In the genomic region with DNA sequence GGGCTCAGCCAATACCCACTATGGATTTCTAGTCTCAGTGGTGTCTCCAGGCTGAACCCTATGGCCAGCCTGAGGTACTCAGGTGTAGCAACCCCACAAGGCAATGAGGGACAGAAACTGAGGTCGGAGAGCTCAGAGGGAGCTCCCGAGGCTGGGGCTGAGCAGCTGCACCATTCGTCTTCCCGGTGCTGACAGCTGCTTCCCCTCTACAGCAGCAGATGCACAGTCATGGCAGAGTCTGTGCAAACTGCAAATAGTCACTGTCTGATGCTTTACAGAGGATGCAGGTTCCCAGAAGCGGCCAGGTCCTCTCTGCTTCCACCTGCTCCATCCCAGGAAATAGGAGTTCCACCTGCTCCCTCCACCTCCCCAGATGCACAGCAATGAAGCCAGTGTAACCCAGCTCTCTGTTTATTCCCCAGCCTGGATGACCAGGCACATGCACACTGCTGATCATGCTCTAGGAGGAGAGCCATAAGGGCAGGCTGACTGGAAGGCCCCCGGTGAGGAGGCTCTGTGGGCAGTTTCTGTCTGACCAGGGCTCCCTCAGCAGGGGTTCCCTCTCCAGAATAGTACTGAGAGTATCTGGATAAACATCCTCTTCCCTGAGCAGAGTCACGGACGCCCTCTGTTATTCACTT, we compare ENCODE assay signal across 13 mouse cellular contexts. TPM values are rescaled to one million over a fixed set of nuclear protein-coding genes. Genes with fewer than 3 reads are reported as not detected.
DNase-seq lines count a peak whose midpoint lies in the region; ATAC-seq and TF ChIP-seq lines count a peak whose summit lies in the region.
"Had no signal": no experiment of that assay in that cellular context is flagged by ENCODE, and none has a peak within 500 bp of the region (broad histone marks: within the 10 kb centered on the region; RNA-seq: fewer than 3 reads in every experiment).

No protein-coding gene starts in this region.

- H3K9ac ChIP-seq in heart, embryonic 14.5 days (ENCODE audit: low read length) = no peak overlapping the region
- no peak overlapping the region for H3K9ac ChIP-seq in kidney, embryonic 16.5 days (replicated peaks; ENCODE audit: low read length)
- H3K9ac ChIP-seq: forebrain, embryonic 13.5 days; liver, embryonic 15.5 days had no signal

- no peaks in the 10 kb centered on the region for H3K27me3 ChIP-seq in heart, embryonic 14.5 days (ENCODE audit: control insufficient read depth, insufficient read depth, low read length)
- no peaks in the 10 kb centered on the region for H3K27me3 ChIP-seq in kidney, embryonic 16.5 days (ENCODE audit: insufficient read depth, low read length)
- H3K27me3 ChIP-seq: forebrain, embryonic 13.5 days; liver, embryonic 15.5 days had no signal

- H3K9me3 ChIP-seq in heart, embryonic 14.5 days (ENCODE audit: control insufficient read depth, low read length) = no peaks in the 10 kb centered on the region
- H3K9me3 ChIP-seq in kidney, embryonic 16.5 days (ENCODE audit: low read length) = no peaks in the 10 kb centered on the region
- H3K9me3 ChIP-seq: forebrain, embryonic 13.5 days; liver, embryonic 15.5 days had no signal

- no peak overlapping the region for H3K4me2 ChIP-seq in heart, embryonic 14.5 days (ENCODE audit: low read length)
- no peak overlapping the region for H3K4me2 ChIP-seq in kidney, embryonic 16.5 days (replicated peaks; ENCODE audit: low read depth, low read length)
- H3K4me2 ChIP-seq: forebrain, embryonic 13.5 days; liver, embryonic 15.5 days had no signal

- H3K36me3 ChIP-seq in heart, embryonic 14.5 days (ENCODE audit: control insufficient read depth, insufficient read depth, low read length) = no peaks in the 10 kb centered on the region
- H3K36me3 ChIP-seq in kidney, embryonic 16.5 days (ENCODE audit: insufficient read depth, low read length) = no peaks in the 10 kb centered on the region
- H3K36me3 ChIP-seq: liver, embryonic 15.5 days had no signal

- H3K4me1 ChIP-seq in heart, embryonic 14.5 days (ENCODE audit: control insufficient read depth in 2 of 2, insufficient read depth in 2 of 2, low read length in 2 of 2) = peaks cover 5 to 7% of the 10 kb centered on the region in 2 experiments
- H3K4me1 ChIP-seq in cortical plate, adult 2 months (ENCODE audit: control insufficient read depth, insufficient read depth, low read length) = peaks cover 22% of the 10 kb centered on the region
- H3K4me1 ChIP-seq in kidney, embryonic 16.5 days (ENCODE audit: insufficient read depth, low read length) = no peaks in the 10 kb centered on the region
- H3K4me1 ChIP-seq: forebrain, embryonic 13.5 days; liver, embryonic 15.5 days had no signal

- TF ChIP-seq POLR2A in cortical plate, adult 2 months (IDR thresholded peaks at IDR 0.05; ENCODE audit: extremely low read depth, insufficient read depth, low read length) = no peak

- 32% methylated on average over 8 of the region's 8 CpGs for WGBS in heart, embryonic 14.5 days
- 27% methylated on average over 8 of the region's 8 CpGs for WGBS in kidney, embryonic 16.5 days

- no peak overlapping the region for H3K4me3 ChIP-seq in heart, embryonic 14.5 days (ENCODE audit: control insufficient read depth in 1 of 2, insufficient read depth in 1 of 2, low read depth in 1 of 2, low read length in 2 of 2)
- no peak overlapping the region for H3K4me3 ChIP-seq in cortical plate, adult 2 months (ENCODE audit: insufficient read depth, low read length)
- H3K4me3 ChIP-seq in kidney, embryonic 16.5 days (ENCODE audit: low read length) = no peak overlapping the region
- H3K4me3 ChIP-seq: forebrain, embryonic 13.5 days; liver, embryonic 15.5 days had no signal

- H3K27ac ChIP-seq in heart, embryonic 14.5 days (replicated peaks in 1 of 2; ENCODE audit: control insufficient read depth in 1 of 2, insufficient read depth in 1 of 2, low read depth in 2 of 2, low read length in 2 of 2) = no peak overlapping the region
- peak overlapping the region; percentile 82; the same call in 1 of the 2 replicates for H3K27ac ChIP-seq in cortical plate, adult 2 months (ENCODE audit: insufficient read depth, low read length)
- no peak overlapping the region for H3K27ac ChIP-seq in kidney, embryonic 16.5 days (ENCODE audit: low read length)
- H3K27ac ChIP-seq: forebrain, embryonic 13.5 days; liver, embryonic 15.5 days had no signal

- 0 out of 2 replicates have a peak, but pooled peaks have one; percentile 6 for ATAC-seq in heart, embryonic 14.5 days (ENCODE audit: insufficient number of reproducible peaks, insufficient read depth, low FRiP score, low read depth)
- peak; percentile 66 for ATAC-seq in megakaryocyte progenitor cell, adult 5-6 weeks (replicated peaks; ENCODE audit: poor library complexity)
- ATAC-seq in activated CD4-positive, CD25-positive, alpha-beta regulatory T cell, adult 4 months = no peak
- no peak for ATAC-seq in kidney, embryonic 16.5 days (ENCODE audit: low FRiP score, low TSS enrichment)
- ATAC-seq: forebrain, embryonic 13.5 days had no signal

- DNase-seq in heart, adult 9 months (ENCODE audit: low spot score in 2 of 2) = no peak
- DNase-seq in A20 (ENCODE audit: low read depth, low spot score) = peak; percentile 77
- DNase-seq in spleen, postnatal 36 days (ENCODE audit: low spot score in 2 of 2) = no peak
- DNase-seq: cerebellum, postnatal 14 days; kidney, postnatal 25 days had no signal

- no peak for TF ChIP-seq CTCF in cortical plate, adult 2 months (IDR thresholded peaks at IDR 0.05; ENCODE audit: extremely low read depth, insufficient read depth, low read length)

RNA-seq across cellular contexts. Expression of a gene that starts 27.4 kb away (rescaled TPM):
- polyA plus RNA-seq in heart, embryonic 14.5 days (2014; fragmentation: Nextera tagmentation; extraction: Ambion mirVana) = 2.1 and 2.6 TPM in 2 replicates
- polyA plus RNA-seq in cortical plate, adult 2 months (2012; rRNA removed) = 0.85 and 1.2 TPM in 2 replicates
- total RNA-seq in megakaryocyte progenitor cell, adult 5-6 weeks (2015) = 1.4 and 3.3 TPM in 2 replicates
- total RNA-seq in megakaryocyte progenitor cell, adult 5-6 weeks (2017) = 1.2 and 2.5 TPM in 2 replicates
- 1 to 10 TPM in 1 of 2 experiments, under 1 TPM in 1; 0.94 to 1.3 TPM for polyA plus RNA-seq in activated CD4-positive, CD25-positive, alpha-beta regulatory T cell, adult 4 months (2017; shearing (Covaris generic))
- 3.7 and 4.3 TPM in 2 replicates for polyA plus RNA-seq in kidney, embryonic 16.5 days (2015; fragmentation: Nextera tagmentation; extraction: Ambion mirVana)
- total RNA-seq: heart, postnatal 25 days had no signal

RNA-seq across cellular contexts. Expression of a gene that starts 58.7 kb away (rescaled TPM):
- 2.9 and 3.2 TPM in 2 replicates for polyA plus RNA-seq in heart, embryonic 14.5 days (2014; fragmentation: Nextera tagmentation; extraction: Ambion mirVana)
- 33.9 and 34.5 TPM in 2 replicates for polyA plus RNA-seq in cortical plate, adult 2 months (2012; rRNA removed)
- total RNA-seq in megakaryocyte progenitor cell, adult 5-6 weeks (2015) = 0.20 and 0.79 TPM in 2 replicates
- 0.29 and 0.61 TPM in 2 replicates for total RNA-seq in megakaryocyte progenitor cell, adult 5-6 weeks (2017)
- under 1 TPM in 1 of 2 experiments, not detected in 1; 0.71 TPM for polyA plus RNA-seq in activated CD4-positive, CD25-positive, alpha-beta regulatory T cell, adult 4 months (2017; shearing (Covaris generic))
- 8.5 and 8.6 TPM in 2 replicates for polyA plus RNA-seq in kidney, embryonic 16.5 days (2015; fragmentation: Nextera tagmentation; extraction: Ambion mirVana)

Comparison
In these comparisons a context has a peak if more than half of its experiments do, and no peak if none do; other contexts are left out.
1. ATAC-seq: peak in heart, embryonic 14.5 days (single experiment) and megakaryocyte progenitor cell, adult 5-6 weeks (single experiment); none in activated CD4-positive, CD25-positive, alpha-beta regulatory T cell, adult 4 months (single experiment) and kidney, embryonic 16.5 days (single experiment).